Mouse (Mus musculus) lung, postnatal 14 days (tissue): ENCODE measurements around the gene Apbb2.

ENCODE experiments used
- DNase-seq: peaks from one replicate; pipeline ENCODE4 v3.0.0; 2021

Gene Apbb2

GRCm38 (mm10) chr5:66327949-66328726, 290.4 kb downstream of the Apbb2 start:
- no peak for DNase-seq

GRCm38 (mm10) chr5:66326395-66326794, 292.2 kb downstream of the Apbb2 start:
- DNase-seq: peak; percentile 26

DNA sequence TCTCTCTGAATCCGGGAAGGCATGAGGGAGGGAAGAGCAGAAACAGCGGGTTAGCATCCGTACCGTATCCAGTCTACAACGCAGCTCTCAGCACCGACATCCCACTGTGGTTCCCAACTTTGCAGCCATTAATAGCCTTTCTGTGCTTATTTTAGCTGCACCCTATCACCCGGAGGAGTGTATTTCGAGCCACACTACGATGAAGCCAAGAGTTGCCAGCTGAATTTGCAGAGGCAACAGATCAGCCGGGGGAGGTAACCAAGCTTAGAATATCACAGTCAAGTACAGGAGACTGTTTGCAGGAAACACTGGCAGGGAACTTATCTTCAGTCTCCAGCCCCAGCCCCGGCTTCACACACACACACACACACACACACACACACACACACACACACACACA, 295.0 kb downstream of the Apbb2 start:
- no peak for DNase-seq

GRCm38 (mm10) chr5:66323131-66323530, 295.5 kb downstream of the Apbb2 start:
- no peak for DNase-seq

DNA sequence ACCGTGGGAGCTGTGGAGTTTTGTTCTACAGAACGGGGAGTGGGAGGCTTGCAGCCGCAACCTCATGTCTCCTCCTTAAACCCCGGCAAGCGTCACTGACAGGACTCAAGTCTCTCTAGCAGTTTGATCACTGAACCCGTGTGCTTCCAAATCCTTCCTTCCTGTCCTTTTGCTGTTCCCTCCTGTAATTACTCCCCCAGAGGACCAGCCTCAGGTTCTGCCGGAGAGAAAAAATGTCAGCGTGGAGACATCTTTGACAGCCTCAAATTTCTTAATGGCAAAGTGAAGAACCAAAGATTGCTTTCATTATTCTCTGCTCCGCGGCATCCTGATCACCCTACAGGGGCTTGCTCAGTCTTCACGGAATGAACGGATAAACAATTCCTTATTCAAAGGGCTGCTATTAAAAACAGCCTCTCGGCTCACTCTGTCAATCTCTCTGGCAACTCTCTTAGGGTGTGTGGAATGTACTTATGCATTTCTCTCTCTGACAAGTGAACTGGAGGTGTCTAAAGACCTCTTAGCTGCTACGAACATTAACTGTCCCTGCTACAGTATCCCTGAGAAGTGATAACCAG, 298.7 kb downstream of the Apbb2 start:
- DNase-seq: no peak

DNA sequence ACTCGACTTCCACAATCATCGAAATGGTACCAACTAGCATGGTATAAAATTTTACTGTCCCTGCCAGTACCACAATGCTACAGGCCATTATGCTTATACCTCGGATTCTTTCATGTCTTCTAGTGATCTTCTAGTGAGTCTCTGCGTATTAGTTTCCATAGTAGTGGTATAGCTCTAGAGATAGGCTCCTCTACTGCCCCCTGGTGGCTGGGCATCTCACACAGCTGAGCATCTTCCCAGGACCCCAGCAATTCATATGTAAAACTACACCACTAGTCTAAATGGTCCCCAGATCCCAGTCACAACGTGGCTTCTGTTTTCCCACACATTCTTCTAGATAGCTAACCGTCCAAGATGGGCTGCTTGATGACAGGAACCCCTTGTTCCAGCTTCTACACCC, 299.2 kb downstream of the Apbb2 start:
- DNase-seq: peak; percentile 81

DNA sequence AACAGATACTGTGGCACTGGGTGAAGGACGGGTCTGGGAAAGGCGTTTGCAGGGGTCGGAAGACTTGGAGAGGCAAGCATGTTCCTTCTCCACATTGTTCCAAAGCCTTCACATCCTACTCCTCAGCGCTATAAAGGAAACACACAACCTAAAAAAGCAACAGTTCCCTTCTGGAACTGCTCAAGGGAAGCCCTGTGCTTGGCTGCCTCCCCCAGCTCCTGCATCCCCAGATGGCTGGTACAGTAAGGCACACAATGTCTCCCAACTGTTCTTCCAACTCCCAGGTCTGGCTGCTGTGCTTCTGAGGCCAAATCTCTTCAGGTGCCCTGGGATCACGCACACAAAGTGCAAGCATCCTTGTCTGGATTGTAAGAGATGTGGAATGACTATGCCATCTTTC, 302.8 kb downstream of the Apbb2 start:
- no peak for DNase-seq

GRCm38 (mm10) chr5:66310806-66311205, 307.8 kb downstream of the Apbb2 start:
- no peak for DNase-seq

GRCm38 (mm10) chr5:66310328-66310727, 308.3 kb downstream of the Apbb2 start:
- DNase-seq: no peak

DNA sequence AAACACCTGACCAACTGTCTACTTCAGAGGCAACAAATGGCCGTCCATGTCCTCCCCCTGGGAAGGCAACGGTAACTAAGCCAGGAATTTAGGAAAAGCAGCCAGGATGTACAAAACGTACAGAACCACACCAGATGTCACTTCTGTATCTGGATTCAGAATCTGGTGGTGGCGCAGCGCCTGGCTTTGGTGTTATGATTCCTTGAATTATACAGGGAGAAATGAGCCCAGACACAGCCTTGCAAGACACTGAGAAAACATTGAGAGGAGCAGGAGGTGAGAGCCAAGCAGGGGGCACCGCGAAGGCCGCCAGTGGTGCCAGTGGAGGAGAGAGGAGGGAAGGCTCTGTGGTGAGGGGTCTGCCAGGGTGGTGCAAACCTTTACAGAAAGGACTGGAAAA, 313.1 kb downstream of the Apbb2 start:
- DNase-seq: no peak

- DNase-seq: no peak
These were observed 314.1 kb downstream of the Apbb2 start for GRCm38 (mm10) chr5:66304300-66305067.

- DNase-seq: no peak
These were observed 315.7 kb downstream of the Apbb2 start for GRCm38 (mm10) chr5:66302873-66303272.

DNA sequence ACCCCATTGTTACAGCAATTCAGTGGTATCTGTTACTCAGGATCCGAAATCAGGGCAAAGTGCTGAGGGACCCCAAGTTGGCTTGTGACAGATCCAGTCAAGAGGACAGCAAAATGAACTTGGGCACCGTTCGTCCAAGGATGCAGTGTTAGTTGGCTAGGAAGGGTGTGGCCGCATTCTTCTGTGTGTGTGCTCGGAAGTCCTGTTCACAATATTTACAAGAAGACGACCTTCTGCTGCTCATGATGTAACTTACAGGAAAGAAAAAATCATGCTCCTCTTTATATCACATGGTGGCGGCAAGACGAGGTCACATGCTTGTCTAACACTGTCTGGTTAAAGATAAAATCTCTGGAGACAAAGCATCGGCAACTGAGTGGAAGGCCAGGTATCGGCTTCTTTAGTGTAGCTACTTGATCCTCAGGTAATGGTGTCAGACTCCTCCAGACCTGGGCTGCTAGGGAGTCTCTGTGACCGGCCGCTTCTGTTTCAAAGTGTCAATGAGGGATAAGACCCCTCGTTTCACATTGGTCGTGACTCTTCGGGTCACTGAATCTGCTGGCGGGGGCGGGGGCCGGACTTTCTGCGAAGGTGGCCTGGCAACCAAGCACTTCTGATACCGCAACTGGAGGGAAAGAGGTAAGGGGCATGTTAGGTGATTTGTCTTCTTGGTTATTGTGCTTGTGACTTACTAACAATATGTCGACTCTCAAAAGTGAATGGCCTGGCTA, 316.3 kb downstream of the Apbb2 start:
- DNase-seq: no peak

DNA sequence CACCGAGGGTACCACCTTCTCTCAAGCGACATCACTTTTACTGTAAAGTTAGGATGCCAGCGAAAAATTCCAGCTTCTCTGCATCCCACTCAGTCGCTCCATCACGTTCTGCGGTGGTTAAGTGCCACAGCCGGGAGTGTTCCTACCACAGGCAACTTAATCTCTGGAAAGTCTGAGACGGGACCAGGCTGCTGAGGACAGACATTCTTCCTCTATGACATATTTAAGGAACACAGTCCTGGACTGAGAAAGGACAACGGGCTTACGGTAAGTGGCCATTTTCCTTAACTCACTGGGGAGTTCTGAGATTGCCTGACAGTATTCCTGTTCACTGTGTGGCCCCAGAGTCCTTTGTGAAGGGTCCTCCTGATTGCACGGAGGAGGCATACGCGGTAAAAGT, 318.0 kb downstream of the Apbb2 start:
- DNase-seq: no peak

GRCm38 (mm10) chr5:66298856-66299255, 319.7 kb downstream of the Apbb2 start:
- no peak for DNase-seq

GRCm38 (mm10) chr5:66296116-66296515, 322.5 kb downstream of the Apbb2 start:
- DNase-seq: no peak

DNA sequence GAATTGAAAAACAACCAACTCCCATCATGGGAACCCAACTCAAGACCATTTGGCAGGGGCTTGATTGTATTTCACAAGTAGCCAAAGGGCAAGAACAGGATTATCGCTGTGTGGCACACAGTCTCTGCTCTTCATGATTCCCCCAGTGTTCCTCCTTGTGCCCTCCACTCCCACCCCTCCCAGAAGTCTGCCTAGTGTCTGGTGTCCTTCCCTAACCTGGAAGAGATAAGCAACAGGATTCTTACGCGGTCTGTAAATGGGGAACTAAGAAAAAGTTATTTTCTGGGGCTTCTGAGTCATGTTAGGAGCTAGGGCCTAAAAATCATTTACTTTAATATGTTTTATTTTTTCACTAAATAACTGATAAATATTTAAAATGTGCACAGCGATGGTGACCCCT, 323.6 kb downstream of the Apbb2 start:
- DNase-seq: no peak

DNA sequence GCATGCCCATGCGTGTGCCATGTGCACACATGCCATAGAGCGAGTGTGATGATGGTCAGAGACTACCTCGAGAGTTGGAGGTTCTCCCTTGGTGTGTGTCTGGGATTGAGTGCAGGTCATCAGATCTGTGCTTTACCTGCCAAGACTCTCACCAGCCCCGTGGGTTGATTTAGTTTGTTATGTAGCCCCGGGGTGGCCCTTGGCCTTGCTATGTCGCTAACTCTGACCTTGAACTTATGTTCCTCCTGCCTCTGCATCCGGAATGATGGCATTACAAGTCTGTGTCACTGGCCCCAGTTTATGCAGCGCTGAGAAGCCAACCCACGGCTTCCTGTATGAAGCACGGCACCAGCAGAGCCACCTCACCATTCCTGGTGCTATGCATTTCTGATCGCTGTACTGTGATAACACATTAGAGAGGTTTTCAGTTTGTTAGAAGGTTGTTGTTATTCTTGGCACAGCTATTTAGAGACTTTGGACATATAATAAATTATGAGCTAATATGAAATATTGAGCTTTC, 324.4 kb downstream of the Apbb2 start:
- DNase-seq: no peak

DNA sequence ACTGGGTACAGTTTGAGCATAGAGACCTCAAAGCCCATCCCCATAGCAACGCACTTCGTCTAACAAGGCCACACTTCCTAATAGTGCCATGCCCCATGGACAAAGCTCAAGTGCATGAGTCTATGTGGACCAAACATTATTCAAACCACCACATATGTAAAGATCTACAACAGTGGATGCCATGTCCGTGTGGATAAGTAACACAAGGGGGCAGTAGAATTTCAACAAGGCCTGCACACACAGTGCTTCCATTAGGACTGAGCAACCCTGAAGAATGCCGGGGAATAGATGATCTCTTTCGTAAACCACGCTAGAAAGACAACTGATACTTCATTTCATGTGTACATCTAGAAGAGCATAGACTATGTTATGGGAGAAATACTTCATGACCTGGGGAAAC, 337.8 kb downstream of the Apbb2 start:
- no peak for DNase-seq

- no peak for DNase-seq
These were observed 338.9 kb downstream of the Apbb2 start for GRCm38 (mm10) chr5:66279650-66280049.

- DNase-seq: no peak
These were observed 344.2 kb downstream of the Apbb2 start for GRCm38 (mm10) chr5:66274417-66274816.

DNA sequence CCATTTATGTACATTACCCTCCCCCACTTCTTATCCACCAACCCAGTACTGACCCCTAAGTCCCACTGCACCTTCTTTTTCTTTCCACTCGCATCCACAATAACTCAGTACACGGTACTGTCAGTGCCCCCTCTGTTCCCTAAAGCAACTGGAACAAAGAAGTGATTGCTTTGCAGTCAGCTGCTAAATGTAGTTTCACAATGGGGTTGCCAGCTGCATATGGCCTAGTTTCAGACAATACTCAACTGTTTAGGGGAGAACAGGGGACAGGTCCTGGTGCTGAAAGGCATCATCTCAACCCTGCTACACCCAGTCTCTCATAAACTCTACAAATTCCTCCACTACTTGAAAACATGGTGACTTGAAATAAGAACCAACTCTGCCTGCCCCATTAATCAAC, 347.4 kb downstream of the Apbb2 start:
- DNase-seq: no peak

DNA sequence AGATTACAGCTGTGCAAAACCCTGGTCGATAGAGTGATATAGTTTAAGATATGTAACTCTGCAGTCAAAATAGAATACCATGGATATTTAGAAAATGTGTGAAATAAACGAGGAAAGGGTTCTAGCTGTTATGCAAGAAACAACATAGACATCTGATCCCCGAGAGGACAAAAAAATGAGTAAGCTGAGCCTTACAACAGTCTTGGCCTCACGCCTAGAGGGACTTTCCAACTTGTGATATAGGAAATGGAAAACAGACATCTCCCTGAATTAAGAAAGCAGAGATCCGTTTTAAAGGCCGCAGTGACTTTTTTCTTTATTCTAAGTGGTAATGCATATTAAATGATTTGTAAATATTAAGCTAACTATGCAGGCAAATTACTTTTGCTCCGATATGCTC, 349.0 kb downstream of the Apbb2 start:
- peak; percentile 7 for DNase-seq
